Mouse (Mus musculus) lung, embryonic 14.5 days (tissue): ENCODE data around the gene Pmp22. TPM values are rescaled to one million over a fixed set of nuclear protein-coding genes. Genes with fewer than 3 reads are reported as not detected.

Experiments used
- ATAC-seq: fragments of 200-750 bp; cut with Nextera tagmentation; 2 replicates; pipeline ENCODE4 v1.8.0; 2017; ENCODE audit warnings: mild to moderate bottlenecking, moderate TSS enrichment, moderate library complexity; ENCODE audit not compliant: insufficient read depth
- DNase-seq: peaks from one replicate; pipeline ENCODE4 v3.0.0-alpha.2; 2015
- H3K27ac ChIP-seq: fragments of 300-500 bp; sonication (generic); 2 replicates; pipeline ENCODE4 v1.5.1; 2014; ENCODE audit warnings: low read depth, mild to moderate bottlenecking, moderate library complexity
- H3K27me3 ChIP-seq: fragments of 300-500 bp; sonication (generic); 2 replicates; pipeline ENCODE4 v1.6.1; 2014; ENCODE audit warnings: low read length, control low read depth; ENCODE audit not compliant: insufficient read depth
- H3K36me3 ChIP-seq: fragments of 300-500 bp; sonication (generic); 2 replicates; pipeline ENCODE4 v1.6.1; 2014; ENCODE audit warnings: control low read depth; ENCODE audit not compliant: insufficient read depth
- H3K4me1 ChIP-seq: fragments of 300-500 bp; sonication (generic); 2 replicates; pipeline ENCODE4 v1.6.1; 2014; ENCODE audit warnings: antibody characterized with exemption, control low read depth; ENCODE audit not compliant: insufficient read depth
- H3K4me2 ChIP-seq: fragments of 300-500 bp; sonication (generic); 2 replicates; pipeline ENCODE4 v1.6.1; 2014; ENCODE audit warnings: mild to moderate bottlenecking
- H3K4me3 ChIP-seq: fragments of 300-500 bp; sonication (generic); 2 replicates; pipeline ENCODE4 v1.5.1; 2014; ENCODE audit warnings: low read depth, low read length
- H3K9ac ChIP-seq: fragments of 300-500 bp; sonication (generic); 2 replicates; pipeline ENCODE4 v1.6.1; 2014
- H3K9me3 ChIP-seq: fragments of 300-500 bp; sonication (generic); 2 replicates; pipeline ENCODE4 v1.6.1; 2016; ENCODE audit warnings: low read depth, low read length, control low read depth
- CTCF ChIP-seq: IDR thresholded peaks from 2 replicates; pipeline ENCODE4 v1.5.1; 2016; ENCODE audit warnings: antibody characterized with exemption, low read depth
- WGBS: fragments of 180-500 bp; shearing (Covaris S2); extraction: QIAGEN DNeasy Blood & Tissue Kit; methylation state at CpG from one replicate; pipeline ENCODE4 v1.1.7; 2014; 5-methylcytosine and 5-hydroxymethylcytosine counted together
- polyA plus RNA-seq: library from polyadenylated mRNA; unstranded; fragments of >200 nt; fragmentation: Nextera tagmentation; extraction: Ambion mirVana; gene quantifications from 2 replicates; pipeline ENCODE4 v1.2.1, GENCODE M21; 2014

Pmp22 gene
- polyA plus RNA-seq, 1 experiment from 2014 or later: 223 TPM

- H3K4me2 ChIP-seq: no peak overlapping the region
- 43% methylated on average over 8 of the region's 8 CpGs for WGBS
- ATAC-seq (peak; percentile 88), DNase-seq (peak; percentile 90)
- no peak for TF ChIP-seq CTCF
- peak overlapping the region; percentile 91 for H3K27ac ChIP-seq
- H3K4me3 ChIP-seq: no peak overlapping the region
- no peaks in the 10 kb centered on the region for H3K27me3 ChIP-seq
- H3K36me3 ChIP-seq: no peaks in the 10 kb centered on the region
- no peak overlapping the region for H3K9ac ChIP-seq
- H3K9me3 ChIP-seq: no peaks in the 10 kb centered on the region
- peaks cover 17% of the 10 kb centered on the region for H3K4me1 ChIP-seq
These were observed 13.8 kb upstream of the Pmp22 start for GRCm38 (mm10) chr11:63114807-63115641.

GRCm38 (mm10) chr11:63116652-63117051 lies 12.1 kb upstream of the Pmp22 start:
- Histone ChIP-seq H3K9me3 (no peaks in the 10 kb centered on the region), H3K27me3 (no peaks in the 10 kb centered on the region), H3K4me3 (no peak overlapping the region), H3K9ac (no peak overlapping the region), H3K4me2 (no peak overlapping the region), H3K4me1 (peaks cover 17% of the 10 kb centered on the region), H3K27ac (peak overlapping the region; percentile 44), H3K36me3 (no peaks in the 10 kb centered on the region)
- WGBS: 83% methylated on average over 5 of the region's 5 CpGs
- ATAC-seq (no peak), DNase-seq (no peak)
- no peak for TF ChIP-seq CTCF

- 38% methylated on average over 1 of the region's 1 CpGs for WGBS
- Histone ChIP-seq H3K36me3 (no peaks in the 10 kb centered on the region), H3K9ac (no peak overlapping the region), H3K4me1 (peaks cover 17% of the 10 kb centered on the region), H3K9me3 (no peaks in the 10 kb centered on the region), H3K4me3 (no peak overlapping the region), H3K27ac (no peak overlapping the region), H3K27me3 (no peaks in the 10 kb centered on the region), H3K4me2 (no peak overlapping the region)
- no peak; the same call in 1 of the 2 replicates for ATAC-seq
- peak; percentile 77 for DNase-seq
- TF ChIP-seq CTCF: no peak
These were observed 11.5 kb upstream of the Pmp22 start for GRCm38 (mm10) chr11:63117266-63117665.

- ATAC-seq: no peak
These were observed 9.0 kb upstream of the Pmp22 start for GRCm38 (mm10) chr11:63119791-63120190.

GRCm38 (mm10) chr11:63122249-63122648 lies 6.5 kb upstream of the Pmp22 start:
- H3K9ac ChIP-seq: no peak overlapping the region
- ATAC-seq: no peak
- 75% methylated on average over 2 of the region's 2 CpGs for WGBS

More at GRCm38 (mm10) chr11:63119791-63120190, 9.0 kb upstream of the Pmp22 start:
- 81% methylated on average over 7 of the region's 7 CpGs for WGBS
- H3K9ac ChIP-seq: no peak overlapping the region
- H3K27ac ChIP-seq: no peak overlapping the region
- no peaks in the 10 kb centered on the region for H3K9me3 ChIP-seq
- H3K4me3 ChIP-seq: no peak overlapping the region
- TF ChIP-seq CTCF: no peak
- H3K36me3 ChIP-seq: no peaks in the 10 kb centered on the region
- peaks cover 16% of the 10 kb centered on the region for H3K4me1 ChIP-seq
- no peaks in the 10 kb centered on the region for H3K27me3 ChIP-seq
- DNase-seq: no peak
- H3K4me2 ChIP-seq: no peak overlapping the region

GRCm38 (mm10) chr11:63122776-63123350 lies 5.9 kb upstream of the Pmp22 start:
- no peak for TF ChIP-seq CTCF
- Histone ChIP-seq H3K36me3 (no peaks in the 10 kb centered on the region), H3K4me2 (no peak overlapping the region), H3K9me3 (no peaks in the 10 kb centered on the region), H3K27ac (peak overlapping the region; percentile 2; the same call in 1 of the 2 replicates), H3K4me1 (0 out of 2 replicates have a peak, but pooled peaks cover 3% of the 10 kb centered on the region), H3K4me3 (no peak overlapping the region), H3K9ac (no peak overlapping the region), H3K27me3 (no peaks in the 10 kb centered on the region)
- no peak for DNase-seq
- 45% methylated on average over 4 of the region's 4 CpGs for WGBS
- no peak for ATAC-seq

More at GRCm38 (mm10) chr11:63122249-63122648, 6.5 kb upstream of the Pmp22 start:
- Histone ChIP-seq H3K4me2 (no peak overlapping the region), H3K27me3 (no peaks in the 10 kb centered on the region), H3K4me1 (0 out of 2 replicates have a peak, but pooled peaks cover 3% of the 10 kb centered on the region), H3K36me3 (no peaks in the 10 kb centered on the region), H3K9me3 (no peaks in the 10 kb centered on the region), H3K4me3 (no peak overlapping the region), H3K27ac (no peak overlapping the region)
- no peak for DNase-seq
- no peak for TF ChIP-seq CTCF

- H3K27me3 ChIP-seq: no peaks in the 10 kb centered on the region
- no peak overlapping the region for H3K4me2 ChIP-seq
- ATAC-seq (no peak), DNase-seq (no peak)
- peaks cover 6% of the 10 kb centered on the region; the same call in 1 of the 2 replicates for H3K4me1 ChIP-seq
- no peaks in the 10 kb centered on the region for H3K9me3 ChIP-seq
- 10% methylated on average over 4 of the region's 4 CpGs for WGBS
- H3K36me3 ChIP-seq: no peaks in the 10 kb centered on the region
- H3K4me3 ChIP-seq: no peak overlapping the region
- no peak overlapping the region for H3K9ac ChIP-seq
- peak; percentile 49 for TF ChIP-seq CTCF
- no peak overlapping the region for H3K27ac ChIP-seq
These were observed 4.5 kb upstream of the Pmp22 start for GRCm38 (mm10) chr11:63124316-63124715.
